Mouse (Mus musculus) frontal cortex, postnatal 36 days (tissue): Measurements from ENCODE around the gene Pitx1.

Experiments
- DNase-seq, 2 experiments: peaks; one replicate each; pipeline ENCODE4 v3.0.0; 2022; ENCODE audit warnings: low spot score in 2 of 2

Pitx1 gene

DNA sequence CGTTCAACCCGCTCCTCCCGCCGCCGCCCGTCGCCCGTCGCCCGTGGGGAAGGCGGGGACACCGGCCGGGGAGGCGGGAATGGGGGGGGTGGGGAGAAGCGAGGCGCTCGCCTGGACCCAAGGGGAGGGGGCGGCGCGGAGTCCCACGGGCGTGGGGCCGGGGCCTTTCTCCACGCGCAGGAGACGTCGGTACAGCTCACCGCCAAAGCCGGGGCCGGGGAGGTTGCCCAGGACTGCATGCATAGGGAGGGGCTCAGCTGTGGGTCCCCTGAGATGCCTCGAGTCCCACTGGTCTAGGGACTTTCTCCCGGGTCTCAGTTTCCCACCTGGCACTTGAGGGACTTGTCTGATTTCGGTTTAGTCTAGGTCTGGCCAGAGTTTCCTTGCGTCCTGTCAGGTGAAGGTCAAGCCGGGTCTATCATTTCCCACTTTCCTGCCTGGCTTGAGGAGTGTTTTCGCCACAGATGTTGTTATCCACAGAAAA lies at the start of gene Pitx1:
Gene Pitx1 (minus strand): TSS at position 51 of the 484 bp plus-strand sequence.
- DNase-seq, result no peak

DNA sequence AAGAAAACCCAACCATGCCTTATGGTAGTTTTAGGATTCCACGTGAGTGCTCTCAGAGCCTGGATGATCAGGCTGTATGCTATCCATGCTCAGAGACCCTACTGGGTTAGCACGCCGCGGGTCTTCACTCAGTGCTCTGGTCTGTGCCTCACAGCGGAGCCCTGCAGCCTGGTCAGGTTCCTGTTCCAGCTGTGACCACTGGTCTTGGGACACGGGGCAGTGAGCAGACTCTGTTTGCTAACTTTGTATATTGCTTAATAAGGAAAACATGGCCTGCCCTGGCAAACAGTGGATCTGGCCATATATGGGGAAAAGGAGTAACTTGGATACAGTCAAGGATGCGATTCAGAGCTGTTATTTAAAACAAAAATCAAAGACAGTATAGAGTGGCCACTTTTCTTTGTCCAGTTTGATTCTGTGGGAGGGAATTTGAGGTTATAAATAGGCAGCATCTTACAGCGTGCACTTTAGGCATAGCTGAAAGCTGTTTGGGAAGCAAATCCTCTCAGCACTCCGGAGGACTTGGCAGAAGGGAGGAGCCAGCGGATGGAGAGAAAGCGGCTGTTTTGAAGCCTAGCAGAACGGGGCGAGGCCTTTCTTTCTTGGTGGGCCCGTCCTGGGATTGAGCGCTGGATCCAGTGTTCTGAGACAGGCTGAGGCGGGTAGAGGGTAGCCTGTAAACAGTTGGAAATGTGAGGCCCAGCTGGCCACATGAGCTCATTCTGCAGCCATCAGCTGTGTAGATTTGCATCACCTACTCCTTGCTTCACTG lies 45.6 kb upstream of the Pitx1 start:
- DNase-seq, result no peak

DNA sequence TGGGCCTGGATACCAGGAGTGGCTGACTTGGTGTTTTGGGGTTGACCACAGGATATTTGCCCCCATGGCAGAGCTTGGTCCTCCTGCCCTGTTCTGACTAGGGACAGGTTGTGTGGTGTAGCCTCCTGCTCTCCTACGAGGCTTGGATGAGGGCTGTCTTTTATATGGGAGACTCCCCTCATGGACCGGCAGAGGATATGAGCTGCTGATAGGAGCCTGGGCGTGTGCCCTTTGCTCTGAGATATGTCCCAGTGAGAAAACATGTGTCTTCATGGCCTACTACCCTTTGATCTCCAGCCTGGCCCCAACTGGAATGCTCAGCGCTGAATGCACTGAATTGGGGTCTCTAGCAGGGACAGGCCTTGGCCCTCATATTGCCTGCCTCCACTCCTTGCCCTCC lies 42.4 kb upstream of the Pitx1 start:
- DNase-seq, result no peak

DNA sequence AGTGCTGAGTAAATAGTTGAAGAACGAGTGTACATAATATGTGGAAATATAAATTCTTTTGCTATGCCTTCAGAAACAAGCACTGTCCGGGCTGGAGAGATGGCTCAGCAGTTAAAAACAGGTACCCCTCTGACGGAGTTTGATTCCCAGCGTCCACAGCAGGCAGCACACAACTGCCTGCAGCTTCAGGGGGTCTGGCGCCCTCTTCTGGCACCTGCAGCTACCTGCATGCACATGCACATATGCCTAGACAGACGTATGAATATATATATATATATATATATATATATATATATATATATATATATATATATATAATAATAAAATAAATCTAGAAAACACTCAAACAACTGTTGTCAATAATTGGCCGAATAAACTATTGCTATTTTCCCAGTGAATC lies 35.4 kb upstream of the Pitx1 start:
- DNase-seq, result no peak

DNA sequence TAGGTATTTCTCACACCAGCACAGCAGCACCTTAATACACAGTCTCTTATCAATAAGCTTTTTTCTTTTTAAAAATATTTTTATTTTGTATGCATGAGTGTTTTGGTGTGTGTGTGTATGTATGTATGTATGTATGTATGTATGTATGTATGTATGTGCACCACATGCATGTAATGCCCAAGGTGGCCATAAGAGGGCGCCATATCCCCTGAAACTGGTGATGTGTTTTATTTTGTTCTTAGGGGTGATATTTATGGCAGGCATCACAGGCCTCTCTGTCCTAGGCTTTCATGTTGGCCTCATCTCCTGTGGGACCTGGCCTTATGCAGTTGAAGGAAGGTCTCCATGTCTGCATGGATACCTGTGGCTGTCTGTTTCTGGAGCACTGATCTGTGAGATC lies 34.0 kb upstream of the Pitx1 start:
- DNase-seq, result no peak

DNA sequence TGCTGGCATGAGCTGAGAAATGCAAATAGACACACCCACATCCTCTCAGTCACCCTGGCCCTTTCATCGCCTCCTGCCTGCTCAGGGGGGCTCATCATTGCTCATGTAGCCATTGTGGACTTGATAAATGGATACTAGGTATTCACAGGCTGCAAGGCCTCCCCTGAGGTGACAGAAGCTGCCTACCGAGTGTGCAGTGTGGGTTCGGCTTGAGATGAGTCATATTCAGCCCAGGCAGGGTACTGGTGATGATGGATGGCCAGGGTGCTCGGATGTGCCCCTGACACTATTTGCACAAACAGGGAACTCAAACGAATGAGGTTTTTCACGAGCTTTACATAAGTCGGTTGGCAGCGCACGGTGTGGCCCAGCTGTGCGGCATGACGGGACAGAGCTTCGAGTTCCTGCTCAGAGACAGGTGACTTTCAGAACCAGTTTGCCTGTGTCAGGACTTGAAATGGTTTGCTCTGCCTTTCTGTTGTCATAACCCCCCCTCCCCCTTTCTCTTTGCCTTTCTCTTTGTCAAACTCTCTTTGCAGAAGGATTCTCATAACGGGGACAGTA lies 31.6 kb upstream of the Pitx1 start:
- no peak for DNase-seq

DNA sequence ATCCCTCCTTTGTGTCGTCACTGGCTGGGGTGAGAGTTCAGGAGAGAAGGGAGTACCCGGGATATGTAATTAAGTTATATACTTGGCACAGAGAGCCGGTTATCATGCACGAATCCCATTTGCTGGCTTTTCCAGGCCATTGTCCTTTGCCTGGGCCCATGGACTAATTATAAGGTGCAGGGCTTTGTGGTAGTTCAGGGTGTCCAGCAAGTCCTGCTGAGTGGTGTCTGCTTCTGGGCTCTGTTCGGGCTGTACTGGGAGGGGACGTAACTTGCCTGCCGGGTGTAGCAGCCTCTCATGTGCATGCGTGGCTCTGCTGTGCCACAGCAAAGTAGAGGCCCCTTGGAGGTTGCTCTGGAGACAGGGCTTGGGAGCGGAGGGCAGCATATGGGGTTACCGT lies 24.5 kb upstream of the Pitx1 start:
- no peak for DNase-seq

DNA sequence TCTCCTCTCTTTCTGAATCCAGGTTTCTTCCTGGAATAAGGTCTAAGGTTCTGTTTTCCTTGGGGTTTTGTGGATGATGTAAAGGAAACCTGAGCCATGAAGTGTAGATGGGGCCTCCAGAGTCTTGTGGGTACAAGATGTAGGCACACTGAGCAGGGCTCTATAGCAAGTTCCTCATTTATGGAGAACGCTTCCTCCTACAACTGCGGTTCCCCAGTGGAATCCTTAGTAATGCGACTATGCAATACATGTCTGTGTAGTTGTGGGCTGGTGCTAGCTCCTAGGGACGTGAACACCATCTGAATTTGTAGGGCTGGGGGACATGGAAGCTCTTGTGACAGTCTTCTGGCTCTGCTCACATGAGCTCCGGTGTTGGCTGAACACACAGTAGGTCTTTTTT lies 22.5 kb upstream of the Pitx1 start:
- DNase-seq, result no peak

DNA sequence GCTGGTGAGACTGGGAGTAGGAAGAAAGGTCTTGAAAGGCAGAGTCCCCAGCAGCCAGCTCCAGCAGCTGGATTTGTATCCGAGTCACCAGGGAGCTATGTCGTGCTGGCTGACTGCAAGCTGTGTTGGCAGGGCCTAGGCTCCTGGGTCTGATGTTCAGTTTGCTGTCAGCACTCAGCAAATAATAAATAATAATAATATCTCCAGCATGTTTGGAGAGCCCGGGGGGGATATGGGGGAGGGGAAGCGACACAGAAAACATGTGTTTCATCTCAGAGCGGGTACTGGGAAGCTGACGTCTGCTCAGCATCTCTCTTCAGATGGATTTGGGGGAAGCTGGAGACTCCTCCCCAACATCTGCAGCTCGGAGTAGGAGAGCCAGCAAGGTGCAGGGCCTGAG lies 19.8 kb upstream of the Pitx1 start:
- no peak for DNase-seq

DNA sequence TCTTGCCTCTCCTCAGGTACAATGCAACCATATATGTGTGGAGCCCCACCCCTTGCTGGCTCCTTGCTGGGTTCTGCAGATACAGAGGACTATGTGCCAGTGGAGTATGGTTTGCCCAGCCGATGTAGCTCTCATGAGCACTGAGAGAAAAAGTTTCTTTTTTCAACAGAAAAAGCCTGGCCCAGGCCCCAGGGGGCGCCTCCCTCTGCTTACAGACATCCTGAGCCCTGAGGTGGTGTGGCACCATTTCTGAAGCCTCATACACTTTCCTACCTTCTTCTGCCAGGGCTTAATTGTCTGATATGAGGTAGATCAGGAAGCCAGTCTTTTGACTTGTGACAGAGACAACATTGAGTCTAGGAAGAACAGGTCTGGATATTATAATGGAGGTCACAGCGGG lies 16.2 kb upstream of the Pitx1 start:
- no peak for DNase-seq

DNA sequence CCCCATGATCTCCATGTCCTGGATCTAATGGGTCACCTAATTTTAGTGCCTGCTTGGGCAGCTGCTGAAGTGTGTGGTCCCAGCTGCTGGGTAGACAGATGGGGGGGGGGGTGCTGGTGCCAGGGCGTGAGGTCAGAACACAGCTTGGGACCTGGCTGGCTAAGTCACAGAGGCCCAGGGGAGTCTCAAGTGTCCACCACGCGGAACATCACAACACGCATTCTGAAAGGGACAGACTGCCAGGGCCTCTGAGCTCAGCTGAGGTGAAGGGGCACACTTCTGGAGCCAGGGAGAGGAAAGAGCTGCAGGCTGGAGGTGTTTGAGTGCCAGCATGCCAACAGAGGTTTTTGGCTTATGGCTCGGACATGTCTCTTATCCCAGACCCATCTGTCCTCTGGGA lies 14.7 kb upstream of the Pitx1 start:
- no peak for DNase-seq

DNA sequence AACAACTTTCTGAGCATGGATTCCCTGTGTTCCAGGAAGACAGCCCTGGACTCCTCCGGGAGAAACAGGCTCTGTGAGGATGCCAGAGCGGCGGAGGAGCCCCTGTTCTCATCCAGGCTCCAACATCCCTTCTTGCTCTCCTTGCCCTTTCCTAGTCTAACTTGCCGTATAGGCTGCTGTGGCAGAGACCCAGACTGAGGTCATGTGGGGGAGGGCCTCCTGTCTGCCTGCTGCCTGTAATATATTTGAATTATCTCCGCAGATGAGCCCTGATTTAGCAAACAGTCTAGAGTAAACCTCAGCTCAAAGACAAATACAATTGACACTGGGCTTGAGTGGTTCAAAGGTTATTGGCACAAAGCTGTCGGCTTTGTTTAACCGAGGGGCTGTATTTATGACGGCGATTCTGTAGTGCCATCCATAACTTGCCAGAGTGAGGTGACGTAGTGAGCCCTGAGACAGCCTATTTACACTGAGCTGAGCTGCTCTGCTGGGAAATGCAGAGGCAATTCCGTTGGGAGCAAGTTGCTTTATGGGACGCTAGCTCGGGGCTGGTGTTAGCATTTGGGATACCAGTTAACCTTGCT lies 12.7 kb upstream of the Pitx1 start:
- no peak for DNase-seq

DNA sequence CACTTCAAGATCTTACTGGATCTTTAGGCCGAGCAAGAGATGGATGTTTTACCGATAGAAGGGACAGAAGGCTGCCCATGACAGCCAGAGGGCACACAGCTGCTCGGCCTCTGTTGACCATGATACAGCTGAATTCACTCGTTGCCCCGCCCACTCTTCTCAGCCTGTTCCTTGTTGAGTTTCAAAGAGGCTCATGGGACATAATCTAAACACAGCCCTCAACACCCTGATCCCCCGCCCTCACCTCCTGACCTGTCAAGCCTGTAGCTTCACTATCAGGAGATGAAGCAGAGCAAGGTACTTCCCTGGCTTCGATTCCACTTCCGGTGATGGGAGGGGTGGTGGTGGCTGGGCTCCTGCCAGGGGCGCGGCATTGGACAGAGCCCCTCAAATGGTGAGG lies 11.8 kb upstream of the Pitx1 start:
- DNase-seq, result no peak

DNA sequence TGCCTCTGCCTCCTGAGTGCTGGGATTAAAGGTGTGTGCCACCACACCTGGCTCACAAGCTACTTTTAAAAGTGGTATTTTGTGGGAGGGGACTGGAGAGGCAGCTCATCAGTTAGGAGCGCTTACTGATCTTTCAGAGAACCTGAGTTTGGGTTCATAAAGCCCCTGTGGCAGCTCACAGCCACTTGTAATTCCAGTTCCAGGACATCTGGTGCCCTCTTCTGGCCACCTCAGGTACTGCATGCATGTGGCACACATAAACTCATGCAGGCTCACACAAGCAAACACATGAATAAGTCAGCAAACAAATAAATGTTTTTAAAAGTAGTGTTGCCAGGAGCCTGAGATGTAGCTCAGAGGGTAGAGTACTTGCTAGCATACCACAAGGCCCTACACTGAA lies 7.7 kb upstream of the Pitx1 start:
- no peak for DNase-seq

DNA sequence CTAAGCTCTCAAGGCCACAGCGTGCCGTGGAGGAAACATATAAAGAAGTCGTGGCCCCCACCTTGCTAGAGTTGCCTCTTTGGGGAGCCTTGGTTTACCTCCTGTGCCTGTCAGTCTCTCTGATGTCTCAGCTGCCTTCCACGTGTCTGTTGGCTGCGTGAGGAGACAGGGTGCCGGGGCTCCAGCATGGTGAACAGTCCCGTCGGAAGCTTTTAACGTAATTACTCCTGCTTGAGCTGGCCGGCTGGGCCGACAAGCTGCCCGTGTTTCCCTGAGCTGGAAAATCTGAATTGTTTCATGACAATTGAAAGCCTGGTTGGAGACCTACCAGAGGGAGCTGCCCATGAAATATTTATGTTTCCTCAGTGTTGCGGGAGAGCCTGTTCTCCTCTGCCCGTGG lies 4.2 kb upstream of the Pitx1 start:
- no peak for DNase-seq

DNA sequence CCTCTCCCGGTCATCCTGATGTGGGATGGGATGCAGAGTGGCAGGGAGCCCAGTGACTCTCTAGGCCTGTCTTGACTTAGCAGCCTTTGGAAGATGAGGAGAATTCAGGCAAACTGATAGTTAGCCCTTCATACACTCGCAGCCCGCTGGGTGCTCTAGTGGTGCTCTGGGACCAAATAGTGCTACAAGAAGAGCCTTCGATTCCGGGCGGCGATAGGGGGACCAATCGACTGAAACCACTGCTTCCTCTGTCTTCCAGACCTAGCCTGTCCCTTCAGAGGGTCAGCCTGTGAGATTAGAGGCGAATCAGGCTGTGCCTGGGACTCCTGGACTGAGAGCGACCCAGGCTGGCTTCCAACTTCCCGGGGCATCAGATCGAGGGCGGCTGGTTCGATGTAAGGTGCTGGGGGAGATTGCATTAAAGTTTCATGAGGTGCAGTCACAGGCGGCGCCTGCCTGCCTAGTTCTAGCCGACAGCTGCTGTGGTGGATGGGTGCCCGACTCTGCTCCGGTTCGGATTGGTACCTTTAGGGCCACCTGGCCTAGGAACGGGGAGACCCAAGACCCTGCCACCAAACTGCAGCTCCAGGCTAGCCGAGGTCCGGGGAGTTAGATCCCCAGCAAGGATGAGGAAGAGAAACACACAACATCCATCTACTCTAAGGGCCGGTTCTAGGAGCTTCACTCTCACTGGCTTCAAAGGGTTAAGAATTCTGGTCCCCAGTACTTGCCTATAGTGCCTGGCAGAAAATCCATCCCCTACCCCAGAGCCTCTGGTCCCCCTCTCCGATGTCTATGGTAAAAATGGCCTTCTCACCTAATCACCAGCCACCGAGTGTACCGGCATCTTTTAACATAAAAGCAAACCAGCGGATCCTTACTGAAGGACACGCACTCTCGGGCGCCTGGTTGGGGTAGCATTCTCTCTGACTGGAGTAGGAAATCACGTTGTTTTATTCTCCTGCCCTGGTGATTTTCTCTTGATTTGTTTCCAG lies 1.1 kb upstream of the Pitx1 start:
- DNase-seq, result no peak

DNA sequence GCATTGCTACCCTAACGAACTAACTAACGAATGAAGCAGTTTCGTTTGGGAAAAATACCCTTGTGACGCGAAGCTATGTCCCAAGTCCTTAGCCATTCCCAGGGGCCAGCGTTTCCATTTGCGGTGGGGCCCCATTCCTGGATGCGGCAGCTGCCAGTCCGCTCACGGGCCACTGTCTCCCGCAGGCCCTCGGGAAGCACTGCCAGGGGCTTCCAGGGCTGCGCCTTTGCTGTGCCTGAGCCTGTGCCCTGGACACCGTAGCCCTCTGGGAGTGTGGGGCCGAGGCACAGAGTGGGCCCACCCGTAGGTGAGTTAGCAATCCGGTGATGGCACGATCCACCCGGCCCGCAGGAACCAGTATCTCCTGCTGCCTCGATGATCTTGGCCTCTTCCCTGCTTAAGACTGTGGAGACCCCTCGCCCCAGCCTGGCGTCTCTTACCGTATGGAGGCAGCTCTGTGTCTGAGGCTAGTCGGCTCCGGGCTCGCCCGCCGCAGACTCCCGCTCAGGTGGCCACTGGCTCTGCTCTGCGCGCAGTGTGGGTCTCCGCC lies 369 bp downstream of the Pitx1 start:
- no peak for DNase-seq

DNA sequence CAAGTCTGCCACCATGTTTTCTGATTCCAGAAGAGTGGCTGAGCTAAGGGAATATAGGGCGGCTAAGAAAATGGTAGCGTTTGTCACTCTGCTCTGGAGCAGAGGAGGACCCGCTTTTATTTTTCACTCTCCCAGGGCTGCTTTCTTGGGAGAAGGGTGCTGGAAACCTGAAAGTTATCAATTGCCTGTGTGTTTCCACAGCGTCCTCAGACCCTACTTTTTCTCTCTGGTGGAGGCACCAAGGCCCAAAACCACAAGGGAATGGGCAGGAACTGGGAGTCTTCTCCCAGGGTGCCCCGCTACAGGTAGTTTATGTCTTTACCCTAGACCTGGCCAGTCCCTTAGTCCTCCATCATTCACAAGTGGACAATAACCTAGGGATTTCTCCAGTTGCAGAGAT lies 1.3 kb downstream of the Pitx1 start:
- DNase-seq, result no peak

DNA sequence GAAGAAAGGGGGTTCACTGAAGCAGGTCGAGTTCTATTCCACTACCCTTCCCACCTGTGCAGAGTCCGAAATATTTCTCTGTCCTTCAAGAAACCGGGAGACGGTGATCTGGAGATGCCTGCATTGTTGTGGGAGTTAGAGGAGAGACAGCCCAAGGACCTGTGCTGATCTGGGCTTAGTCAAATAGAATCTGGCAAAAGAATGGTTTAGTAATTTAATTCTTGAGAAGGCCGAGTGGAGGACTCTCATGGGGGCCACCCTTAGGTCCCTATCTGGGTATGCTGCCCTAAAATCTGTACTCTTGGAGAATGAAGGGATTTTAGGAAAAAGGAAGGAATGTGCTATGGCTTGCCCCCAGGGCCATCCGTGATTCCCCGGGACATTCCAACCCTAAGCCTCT lies 2.1 kb downstream of the Pitx1 start:
- DNase-seq, result no peak

DNA sequence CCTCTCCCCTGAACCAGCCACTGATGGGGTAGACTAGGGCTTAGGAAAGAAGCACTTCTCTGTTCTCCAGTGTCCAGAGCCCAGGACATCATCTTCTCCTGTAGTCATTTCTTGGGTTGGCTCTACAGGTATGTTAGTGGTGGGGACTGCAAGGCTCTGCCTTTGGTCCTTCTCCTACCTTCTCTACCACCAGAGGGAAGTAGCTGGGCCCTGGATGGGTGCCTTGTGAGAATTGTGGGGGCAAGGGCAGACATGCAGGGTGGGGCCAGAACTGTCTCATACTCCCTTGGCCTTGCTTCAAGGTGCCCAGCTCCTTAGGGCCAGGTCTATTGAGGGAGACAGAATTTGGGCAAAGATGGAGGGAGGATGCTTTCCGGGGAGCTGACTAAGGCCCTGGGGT lies 3.4 kb downstream of the Pitx1 start:
- DNase-seq, result no peak

DNA sequence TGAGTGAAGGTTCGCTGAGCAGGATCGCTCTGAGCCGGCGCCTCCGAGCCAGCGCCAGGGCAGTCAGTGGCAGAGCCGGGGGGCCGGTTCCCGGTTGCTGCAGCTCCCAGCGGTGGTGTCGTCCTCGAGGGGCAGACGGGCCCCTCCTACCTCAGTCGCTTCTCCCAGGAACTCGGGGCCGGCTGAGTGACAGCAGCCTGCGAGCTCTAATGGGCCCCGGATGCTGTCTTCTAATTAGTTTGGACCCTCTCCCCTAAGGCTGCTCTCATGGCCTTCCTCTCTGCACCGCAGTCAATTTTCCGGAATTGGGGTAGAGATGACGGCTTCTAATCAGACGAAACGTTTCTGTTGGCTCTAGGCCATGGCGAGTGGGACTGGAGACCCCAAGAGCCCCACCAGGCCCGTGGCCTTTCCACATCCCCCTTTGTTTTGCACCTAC lies 4.3 kb downstream of the Pitx1 start:
- DNase-seq, result no peak
